Mouse (Mus musculus) frontal cortex, postnatal 14 days (tissue): ENCODE data around the gene Htt.

Experiments used
- DNase-seq, 2 experiments: peaks; one replicate each; pipeline ENCODE4 v3.0.0; 2022; ENCODE audit warnings: low spot score in 2 of 2

Htt gene

DNA sequence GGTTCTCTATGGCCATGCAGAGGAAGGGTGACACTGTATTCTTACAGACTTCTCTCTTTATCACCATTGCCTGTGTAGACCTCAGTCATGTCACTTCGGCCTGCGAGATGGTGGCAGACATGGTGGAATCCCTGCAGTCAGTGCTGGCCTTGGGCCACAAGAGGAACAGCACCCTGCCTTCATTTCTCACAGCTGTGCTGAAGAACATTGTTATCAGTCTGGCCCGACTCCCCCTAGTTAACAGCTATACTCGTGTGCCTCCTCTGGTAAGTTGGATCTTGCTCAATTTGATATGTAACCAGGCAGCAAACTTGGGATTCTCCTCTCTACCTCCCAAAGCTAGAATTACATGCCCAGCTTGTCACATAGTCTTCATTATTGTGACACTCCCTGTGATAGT, 127.7 kb downstream of the Htt start:
- DNase-seq = no peak

DNA sequence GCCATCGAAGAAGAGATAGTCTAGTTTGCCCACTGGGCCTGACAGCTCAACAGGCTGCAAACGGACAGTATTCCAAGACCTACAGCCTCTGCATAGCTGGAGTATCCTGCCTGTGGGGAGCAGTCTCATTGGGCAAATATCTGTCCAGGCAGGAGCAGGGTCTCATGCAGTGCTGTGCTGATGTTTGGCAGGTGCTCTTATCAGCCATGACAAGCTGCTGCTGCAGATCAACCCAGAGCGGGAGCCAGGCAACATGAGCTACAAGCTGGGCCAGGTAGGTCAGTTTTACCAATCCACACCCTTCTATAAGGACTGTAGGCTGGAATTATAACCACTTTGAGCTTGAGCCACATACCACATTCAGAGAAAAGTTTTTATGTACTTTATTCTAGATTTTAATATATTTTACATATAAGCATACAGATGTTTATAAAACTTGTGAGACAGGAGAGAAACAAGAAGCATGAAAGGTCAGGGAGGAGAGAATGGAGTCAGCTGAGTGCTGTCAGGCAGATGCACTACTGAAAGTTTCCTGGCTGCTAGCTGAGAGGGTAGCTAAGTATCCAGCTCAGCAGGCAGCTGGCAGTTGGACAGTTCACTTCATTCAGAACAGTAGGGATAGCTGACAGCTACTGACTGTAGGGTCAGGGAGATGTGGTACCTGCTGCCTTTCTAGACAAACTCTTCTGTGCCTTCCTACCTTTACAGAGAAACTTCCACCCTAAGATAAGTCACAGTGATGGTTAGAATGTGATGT, 135.3 kb downstream of the Htt start:
- DNase-seq = no peak

DNA sequence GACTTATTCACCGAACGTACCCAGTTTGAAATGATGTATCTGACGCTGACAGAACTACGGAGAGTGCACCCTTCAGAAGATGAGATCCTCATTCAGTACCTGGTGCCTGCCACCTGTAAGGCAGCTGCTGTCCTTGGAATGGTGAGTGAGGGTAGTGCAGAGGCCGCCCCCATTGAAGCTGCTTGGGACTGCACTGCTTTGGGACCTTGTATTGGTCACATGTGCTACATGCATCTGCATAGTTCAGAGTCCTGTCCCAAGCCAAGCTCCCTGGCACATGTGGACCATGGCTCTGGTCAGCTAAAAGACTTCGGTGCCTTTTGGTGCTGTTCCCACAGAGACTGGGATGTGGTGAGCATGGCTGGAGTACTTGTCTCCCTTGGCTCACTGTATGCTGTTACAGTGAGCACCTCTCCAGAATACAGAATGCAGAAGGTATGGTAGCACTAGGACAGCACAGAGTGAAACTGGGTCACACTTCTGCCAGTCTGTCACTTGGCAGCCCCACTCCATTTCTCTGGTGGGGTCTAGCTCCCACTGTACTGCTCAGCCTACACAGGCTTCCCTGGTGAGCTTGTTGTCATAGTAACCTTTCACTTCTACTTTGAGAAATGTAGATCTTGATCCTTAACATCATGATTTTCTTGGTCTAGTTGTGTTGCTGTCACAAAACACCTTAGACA, 138.4 kb downstream of the Htt start:
- DNase-seq = no peak

DNA sequence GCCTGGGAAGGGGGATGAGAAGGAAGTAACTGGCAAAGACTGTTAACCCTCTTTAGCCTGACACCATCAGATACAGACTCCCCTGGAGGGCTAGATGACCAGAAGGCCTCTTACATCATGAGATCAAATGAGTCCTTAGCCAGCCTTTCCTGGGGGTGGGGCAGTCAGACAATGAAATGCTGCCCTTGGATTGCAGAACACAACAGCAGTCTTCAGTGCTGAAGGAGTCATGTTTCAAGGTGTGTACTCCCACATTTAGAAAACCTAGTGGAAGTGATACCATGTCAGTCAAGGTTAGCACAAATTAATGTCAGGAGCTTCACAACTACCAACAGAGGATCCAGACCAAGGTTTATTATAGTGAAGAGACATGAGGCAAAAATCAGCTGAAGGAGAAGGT, 140.8 kb downstream of the Htt start:
- no peak for DNase-seq

DNA sequence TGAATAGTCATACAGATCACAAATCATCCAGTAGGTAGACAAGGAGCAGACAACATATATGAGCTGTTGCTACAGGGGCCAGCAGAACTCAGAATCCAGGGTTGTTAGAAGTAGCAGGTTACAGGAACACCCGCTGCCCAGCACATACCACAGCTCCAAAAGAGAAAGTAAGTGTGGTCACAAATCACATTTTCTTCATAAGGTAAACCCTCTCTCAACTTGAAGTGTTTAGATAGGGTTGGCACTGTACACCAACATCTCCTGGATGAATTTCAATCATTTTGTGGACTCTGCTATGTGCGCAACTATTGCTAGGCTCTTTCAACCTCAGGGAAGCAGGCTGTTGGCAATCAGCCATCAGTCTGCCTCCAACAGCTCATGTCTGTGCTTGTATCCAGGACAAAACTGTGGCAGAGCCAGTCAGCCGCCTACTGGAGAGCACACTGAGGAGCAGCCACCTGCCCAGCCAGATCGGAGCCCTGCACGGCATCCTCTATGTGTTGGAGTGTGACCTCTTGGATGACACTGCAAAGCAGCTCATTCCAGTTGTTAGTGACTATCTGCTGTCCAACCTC, 141.4 kb downstream of the Htt start:
- no peak for DNase-seq

DNA sequence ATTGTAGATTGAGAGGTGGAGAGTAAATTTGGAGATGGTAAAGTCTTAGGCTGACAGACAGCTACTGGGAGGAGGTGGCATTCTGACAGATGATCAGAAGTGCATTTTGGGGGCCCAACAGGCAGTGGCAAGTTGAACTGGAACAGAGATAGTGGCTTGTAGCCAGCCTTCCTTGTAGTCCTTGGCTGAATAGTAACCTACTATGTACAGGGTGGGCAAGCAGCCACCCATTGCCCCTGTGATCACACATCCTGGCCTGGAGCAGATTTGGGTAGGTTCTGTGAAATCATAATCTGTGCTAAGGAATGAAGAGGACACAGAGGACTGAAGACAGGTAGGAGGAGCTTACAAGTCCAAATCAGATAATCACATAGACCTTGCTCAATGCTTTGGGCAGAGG, 142.9 kb downstream of the Htt start:
- DNase-seq = no peak

DNA sequence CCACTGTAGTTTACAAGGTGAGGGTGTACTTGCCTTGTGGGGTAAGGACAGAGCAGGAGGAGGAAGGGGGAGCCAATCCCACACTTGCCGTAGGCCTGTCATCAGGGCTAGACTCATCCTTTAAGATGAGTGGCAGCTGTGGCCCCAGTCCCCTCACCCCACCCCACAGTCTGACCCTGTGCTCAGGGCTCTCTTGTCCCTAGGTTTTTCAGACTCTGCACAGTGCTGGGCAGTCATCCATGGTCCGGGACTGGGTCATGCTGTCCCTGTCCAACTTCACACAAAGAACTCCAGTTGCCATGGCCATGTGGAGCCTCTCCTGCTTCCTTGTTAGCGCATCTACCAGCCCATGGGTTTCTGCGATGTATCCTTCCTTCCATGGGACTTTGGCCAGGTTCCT, 145.7 kb downstream of the Htt start:
- no peak for DNase-seq

DNA sequence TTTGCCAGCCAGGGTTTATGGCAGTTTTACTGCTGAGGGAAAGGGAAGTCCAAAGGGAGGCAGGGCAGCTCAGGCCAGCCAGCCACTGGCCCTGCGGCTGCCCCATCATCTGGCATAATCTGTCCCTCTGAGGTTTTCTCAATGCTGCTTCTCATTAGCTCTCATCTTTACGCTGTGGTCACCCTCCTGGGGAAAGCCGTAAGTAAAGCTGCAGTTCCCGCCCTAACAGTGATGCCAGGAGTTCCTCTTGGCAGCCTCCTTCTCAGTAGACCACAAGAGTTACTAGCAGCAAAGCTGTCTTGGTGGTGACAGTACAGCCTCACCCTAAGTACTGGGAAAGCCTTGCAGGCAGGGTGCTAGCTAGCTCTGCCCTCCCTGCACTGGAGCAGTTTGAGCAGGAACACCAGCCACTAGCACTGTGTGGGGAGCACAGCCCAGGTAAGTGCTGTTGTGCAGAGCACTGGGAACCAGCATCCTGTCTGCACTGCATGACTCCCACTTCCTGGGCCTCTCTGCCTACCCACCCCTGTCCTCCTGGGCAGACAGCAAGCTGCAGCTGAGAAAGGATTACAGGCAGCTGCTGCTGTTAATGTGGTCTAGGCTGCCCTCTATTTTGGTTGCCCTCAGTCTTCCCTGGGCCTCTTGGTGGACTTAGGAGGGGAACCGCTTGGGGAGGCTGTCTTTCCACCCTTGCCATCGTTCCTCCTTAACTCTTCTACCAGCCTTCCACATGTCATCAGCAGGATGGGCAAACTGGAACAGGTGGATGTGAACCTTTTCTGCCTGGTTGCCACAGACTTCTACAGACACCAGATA, 146.6 kb downstream of the Htt start, which contains the start of gene Msantd1:
Gene Msantd1 (plus strand): TSS at position 103 of the 816 bp plus-strand sequence.
- no peak for DNase-seq

DNA sequence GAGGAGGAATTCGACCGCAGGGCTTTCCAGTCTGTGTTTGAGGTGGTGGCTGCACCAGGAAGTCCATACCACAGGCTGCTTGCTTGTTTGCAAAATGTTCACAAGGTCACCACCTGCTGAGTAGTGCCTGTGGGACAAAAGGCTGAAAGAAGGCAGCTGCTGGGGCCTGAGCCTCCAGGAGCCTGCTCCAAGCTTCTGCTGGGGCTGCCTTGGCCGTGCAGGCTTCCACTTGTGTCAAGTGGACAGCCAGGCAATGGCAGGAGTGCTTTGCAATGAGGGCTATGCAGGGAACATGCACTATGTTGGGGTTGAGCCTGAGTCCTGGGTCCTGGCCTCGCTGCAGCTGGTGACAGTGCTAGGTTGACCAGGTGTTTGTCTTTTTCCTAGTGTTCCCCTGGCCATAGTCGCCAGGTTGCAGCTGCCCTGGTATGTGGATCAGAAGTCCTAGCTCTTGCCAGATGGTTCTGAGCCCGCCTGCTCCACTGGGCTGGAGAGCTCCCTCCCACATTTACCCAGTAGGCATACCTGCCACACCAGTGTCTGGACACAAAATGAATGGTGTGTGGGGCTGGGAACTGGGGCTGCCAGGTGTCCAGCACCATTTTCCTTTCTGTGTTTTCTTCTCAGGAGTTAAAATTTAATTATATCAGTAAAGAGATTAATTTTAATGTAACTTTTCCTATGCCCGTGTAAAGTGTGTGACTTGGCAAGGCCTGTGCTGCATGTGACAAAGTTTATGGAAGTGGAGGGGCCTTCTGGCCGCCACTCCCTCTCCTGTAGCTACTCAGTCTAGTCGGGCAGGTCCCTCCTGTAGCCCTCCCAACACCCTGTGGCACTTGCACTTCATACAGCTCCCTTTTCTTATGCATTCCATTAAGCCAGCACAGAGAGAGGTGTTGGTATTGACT, 147.4 kb downstream of the Htt start:
- DNase-seq = no peak

DNA sequence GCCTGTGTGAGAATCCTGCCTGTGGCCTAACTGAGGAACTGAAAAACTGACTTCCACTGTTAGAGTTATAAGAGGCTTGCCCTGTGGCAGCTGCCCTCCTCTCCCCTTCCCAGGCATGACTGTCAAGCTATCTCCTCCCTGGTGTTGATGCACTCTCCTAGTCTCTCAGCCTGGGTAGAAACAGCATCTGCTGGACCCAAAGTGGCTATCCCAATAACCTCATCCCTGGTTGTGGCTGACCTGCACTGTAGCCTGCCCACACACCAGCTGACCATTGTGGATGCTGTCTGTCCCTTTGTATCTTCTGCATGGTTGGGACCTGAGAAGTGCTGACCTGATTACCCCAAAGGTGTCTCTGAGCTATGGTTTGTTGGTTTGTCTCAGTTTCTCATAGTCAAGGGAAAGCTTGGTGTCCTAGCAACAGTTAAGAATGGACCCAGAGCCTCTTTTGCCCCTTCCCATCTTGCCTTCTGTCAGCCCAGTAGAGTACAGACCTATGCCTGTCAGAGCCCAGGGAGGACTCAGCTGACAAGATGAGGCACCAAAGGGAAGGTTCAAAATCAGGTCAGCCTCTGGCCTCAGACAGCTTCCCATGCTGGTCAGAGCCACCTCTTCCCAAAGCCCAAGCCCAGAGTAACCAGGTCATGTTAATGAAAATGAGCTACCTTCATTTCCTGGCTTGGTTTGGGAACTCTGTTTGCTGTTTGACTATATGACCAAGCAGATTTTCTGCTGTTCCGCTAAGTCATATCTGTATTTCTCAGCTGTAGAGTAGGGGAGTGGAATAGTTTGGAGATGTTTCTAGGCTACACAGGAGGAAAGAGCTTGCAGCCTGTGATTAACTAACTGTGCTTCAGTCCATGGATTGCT, 148.3 kb downstream of the Htt start:
- DNase-seq = no peak

DNA sequence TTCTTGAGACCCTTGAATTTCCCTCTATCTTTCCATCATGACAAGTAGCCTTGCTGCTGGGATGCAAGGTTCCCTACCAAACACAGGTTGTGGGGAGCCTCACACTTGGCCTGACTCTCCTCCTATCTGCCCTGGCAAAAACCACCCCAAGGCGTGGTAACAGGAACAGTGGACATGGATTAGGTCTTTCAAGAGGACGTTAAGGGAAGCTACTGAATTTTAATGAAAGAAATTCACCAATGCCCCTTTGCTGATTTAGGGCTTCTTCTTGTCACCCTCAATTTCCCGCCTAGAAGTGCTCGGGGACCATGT, 148.9 kb downstream of the Htt start:
- no peak for DNase-seq

DNA sequence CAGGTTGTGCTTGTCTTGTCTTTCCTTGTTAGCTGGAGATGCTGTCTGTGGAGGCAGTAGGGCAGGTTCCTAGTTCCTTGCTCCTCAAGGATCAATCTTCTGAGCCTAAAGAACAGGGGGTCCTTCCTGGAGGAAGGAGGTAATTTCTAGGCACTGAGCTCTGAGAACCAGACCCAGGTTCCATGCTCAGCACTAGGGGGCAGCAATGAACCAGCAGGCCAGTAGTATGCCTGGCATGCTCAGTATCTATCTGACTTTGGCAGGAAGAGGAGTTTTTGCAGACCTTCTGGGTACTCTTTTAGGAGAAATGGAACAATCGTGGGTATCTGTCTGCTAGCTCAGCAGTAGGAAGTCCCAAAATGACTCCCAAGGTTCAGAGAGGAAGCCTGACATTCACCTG, 154.3 kb downstream of the Htt start:
- DNase-seq = peak; percentile 57 to 68

DNA sequence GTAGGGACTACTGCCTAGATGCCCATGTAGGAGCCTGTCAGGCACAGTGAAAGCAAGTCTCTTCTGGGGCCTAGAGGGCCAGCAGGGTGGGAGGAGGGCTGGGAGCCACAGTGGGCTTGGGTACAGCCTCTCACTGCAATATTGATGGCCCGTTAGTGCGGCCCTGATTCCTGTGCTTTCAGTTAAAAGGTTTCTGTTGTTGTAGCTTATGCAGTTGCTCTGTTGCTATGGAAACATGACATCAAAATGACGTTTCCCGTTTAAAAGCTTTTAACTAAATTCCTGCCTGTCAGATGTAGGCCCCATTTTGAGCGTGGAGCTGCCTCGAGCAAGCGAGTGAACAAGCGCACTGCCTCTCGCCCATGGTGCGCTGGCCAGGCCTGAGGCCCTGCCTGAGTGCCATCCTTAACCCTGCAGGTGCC, 155.7 kb downstream of the Htt start:
- peak in 1 of 2 experiments; percentile 21 for DNase-seq

DNA sequence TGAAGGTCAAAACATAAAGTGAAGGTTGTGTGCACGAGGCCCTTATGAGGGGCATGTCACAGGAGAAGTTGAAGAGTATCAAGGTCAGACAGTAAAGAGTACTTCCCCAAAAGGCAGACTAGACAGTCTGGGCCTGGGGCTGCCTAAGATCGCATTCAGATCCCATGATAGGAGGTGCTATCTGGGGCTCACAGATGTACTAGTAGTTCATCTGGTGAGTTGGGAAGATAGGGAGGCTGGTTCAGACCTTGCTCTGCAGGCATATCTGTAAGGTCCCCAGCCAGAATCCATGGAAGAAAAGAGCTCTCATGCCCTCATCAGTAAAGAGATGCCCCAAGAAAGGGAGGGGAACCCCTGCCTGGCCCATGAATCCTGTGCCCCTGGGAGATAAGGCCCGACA, 157.2 kb downstream of the Htt start:
- no peak for DNase-seq

DNA sequence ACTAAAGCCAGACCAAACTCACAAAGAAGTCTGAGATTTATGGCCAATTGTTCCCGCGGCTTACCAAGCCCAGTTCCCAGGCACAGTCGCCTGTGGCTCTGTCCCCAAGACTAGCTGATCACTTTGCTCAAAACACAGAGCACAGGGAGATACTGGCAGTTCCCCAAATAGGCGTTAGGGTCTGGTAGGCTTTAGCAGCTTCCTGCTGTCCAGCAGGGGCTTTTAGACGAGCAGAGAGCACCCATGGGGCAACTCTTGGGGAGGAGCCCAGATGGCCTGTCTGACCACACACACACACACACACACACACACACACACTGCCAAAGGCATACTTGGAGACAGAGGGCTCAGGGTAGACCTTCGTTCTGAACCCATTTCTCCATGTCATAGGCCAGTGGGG, 161.0 kb downstream of the Htt start:
- DNase-seq = no peak

DNA sequence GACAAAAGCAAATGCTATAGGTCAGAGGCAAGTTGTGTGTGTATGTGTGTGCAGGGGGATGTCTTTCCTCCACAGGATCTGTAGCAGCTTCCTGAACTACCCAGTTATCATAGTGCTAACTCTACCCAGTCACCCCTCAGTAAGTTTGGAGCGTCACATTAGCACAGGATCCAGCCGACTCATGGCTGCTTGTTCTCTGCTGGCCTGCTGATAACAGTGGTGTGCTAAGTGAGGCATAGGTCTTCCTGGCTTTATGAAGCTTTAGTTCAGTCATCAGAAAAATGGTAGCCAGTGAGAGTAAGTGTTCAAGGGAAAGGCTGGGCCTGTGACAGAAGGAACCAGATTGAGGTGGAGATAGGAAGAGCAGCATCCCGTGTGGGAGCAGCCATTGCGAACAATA, 162.4 kb downstream of the Htt start:
- DNase-seq = no peak

DNA sequence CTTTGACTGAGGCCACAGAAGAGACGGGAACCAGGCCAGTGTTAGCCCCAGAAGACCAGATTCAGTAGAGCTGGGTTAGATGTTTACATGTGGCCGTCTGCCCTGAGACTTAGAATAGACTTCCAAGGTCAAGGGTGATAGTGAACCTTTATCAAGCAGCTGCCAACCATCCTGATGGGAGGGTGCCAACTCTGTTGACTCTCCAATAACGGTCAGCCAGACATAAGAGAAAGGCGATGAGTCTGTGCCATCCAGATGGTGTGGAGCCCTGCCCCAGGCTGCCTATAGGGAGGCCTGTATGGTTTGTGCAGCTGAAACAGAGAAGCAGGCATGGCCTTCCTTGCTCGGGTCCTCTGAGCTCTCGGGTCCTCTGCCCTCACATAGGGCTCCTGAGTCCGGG, 163.0 kb downstream of the Htt start:
- no peak for DNase-seq

DNA sequence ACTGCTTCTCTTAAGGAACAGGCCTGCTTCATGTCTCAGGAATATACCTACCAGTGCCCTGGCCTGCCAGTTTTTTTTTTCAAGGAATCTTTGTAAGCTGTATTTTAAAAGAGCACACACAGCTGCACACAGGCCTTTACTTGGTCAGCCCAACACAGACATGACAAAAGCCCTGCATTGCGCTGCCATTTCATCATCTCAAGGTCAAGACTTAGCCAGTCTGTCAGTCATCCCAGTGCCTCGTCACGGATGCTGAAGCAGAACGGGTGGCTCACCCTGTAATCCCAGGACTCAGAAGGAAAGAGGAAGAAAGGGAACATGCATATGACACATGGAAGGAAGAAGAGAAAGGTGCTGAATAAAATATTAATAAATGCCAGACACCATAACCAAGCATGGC, 166.1 kb downstream of the Htt start:
- no peak for DNase-seq

DNA sequence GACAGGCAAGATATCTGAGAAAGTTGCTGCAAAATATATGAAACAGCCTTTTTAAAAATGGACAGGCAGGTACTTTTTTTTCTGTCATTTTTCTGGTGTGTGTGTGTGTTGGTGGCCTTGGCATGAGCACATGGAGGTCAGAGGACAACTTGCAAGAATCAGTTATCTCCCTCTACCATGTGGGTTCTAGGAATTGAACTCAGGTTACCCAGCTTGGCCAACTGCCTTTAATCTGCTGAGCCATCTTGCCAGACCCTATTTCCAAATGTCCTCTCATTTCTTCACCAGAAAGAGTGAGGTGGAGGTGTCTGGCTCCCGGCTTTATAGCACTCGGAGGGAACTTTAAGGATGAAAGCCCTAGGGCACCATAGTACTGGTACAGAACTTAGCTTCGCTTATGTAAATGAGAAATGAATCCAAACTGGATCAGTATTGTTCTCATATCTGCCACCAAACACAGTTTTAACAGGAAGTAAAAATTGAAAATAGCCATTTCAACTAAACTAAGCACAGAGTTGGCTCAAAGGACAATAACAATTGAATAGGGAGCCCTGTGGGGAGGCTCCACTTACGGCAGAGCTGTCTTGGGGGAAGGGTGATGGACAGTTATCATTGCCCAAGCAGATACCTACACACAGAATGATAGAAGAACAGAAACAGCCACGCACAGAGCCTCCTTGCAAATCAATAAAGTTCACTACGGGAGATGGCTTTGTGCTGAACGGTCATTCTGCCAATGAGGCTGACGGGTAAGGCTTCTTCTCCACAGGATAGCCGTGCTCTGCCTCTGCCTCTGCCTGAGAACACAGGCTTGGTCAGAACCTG, 168.8 kb downstream of the Htt start:
- DNase-seq = no peak

DNA sequence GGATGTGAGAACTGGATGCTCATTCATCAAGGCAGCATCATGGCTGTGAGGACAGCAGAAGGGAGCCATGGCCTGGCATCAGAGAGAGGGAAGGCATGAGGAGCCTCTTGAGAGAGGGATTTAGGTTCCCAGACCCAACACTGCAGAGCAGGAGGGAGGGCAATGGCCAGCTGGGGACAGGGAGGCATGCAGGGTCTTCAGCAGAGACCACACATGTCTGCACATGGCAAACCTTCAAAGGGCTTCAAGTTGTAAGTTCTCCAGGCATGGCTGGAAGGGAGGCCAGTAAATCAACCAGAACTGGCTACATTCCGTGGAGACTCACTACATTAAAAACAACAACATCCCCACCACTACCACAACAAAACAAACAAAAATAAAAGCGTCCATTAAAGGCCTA, 169.6 kb downstream of the Htt start:
- DNase-seq = no peak
